Mouse (Mus musculus): ENCODE results near the gene Fam72a.

GRCm38 (mm10) chr1:131511131-131511530 lies 16.6 kb upstream of the Fam72a start:
- no peak for TF ChIP-seq CTCF (IDR thresholded peaks at IDR 0.05; ENCODE audit: extremely low read depth, insufficient read depth, insufficient read length, insufficient replicate concordance)
- TF ChIP-seq POLR2A (IDR thresholded peaks at IDR 0.05; ENCODE audit: low read depth, low read length): no peak
